Mouse (Mus musculus): ENCODE data around the gene Gm43517.
A peak's percentile ranks its signal among the peaks of the same experiment; 100 is the strongest.

Gm43517 gene

GRCm38 (mm10) chr12:49384876-49385630 is at the start of gene Gm43517:
Gm43517 (plus strand) TSS chr12:49385174.
- DNase-seq (ENCODE audit: low spot score in 2 of 2) = peak in 1 of 2 experiments; percentile 64

GRCm38 (mm10) chr12:49349697-49350096 is 35.3 kb upstream of the Gm43517 start:
- no peak for DNase-seq (ENCODE audit: low spot score in 2 of 2)

- no peak for DNase-seq (ENCODE audit: low spot score in 2 of 2)
Measured at GRCm38 (mm10) chr12:49368931-49369330, 16.0 kb upstream of the Gm43517 start.

GRCm38 (mm10) chr12:49372170-49372569 is 12.8 kb upstream of the Gm43517 start:
- no peak for DNase-seq (ENCODE audit: low spot score in 2 of 2)

GRCm38 (mm10) chr12:49373176-49373575 is 11.8 kb upstream of the Gm43517 start:
- DNase-seq (ENCODE audit: low spot score in 2 of 2) = no peak

GRCm38 (mm10) chr12:49373821-49374605 is 11.0 kb upstream of the Gm43517 start:
- no peak for DNase-seq (ENCODE audit: low spot score in 2 of 2)

- DNase-seq (ENCODE audit: low spot score in 2 of 2) = peak; percentile 28 to 54
Measured at GRCm38 (mm10) chr12:49374606-49374995, 10.4 kb upstream of the Gm43517 start.

- no peak for DNase-seq (ENCODE audit: low spot score in 2 of 2)
Measured at GRCm38 (mm10) chr12:49375427-49376317, 9.3 kb upstream of the Gm43517 start.

GRCm38 (mm10) chr12:49376318-49376992 is 8.5 kb upstream of the Gm43517 start:
- DNase-seq (ENCODE audit: low spot score in 2 of 2) = no peak

- DNase-seq (ENCODE audit: low spot score in 2 of 2) = peak in 1 of 2 experiments; percentile 47
Measured at GRCm38 (mm10) chr12:49377281-49377970, 7.5 kb upstream of the Gm43517 start.

- DNase-seq (ENCODE audit: low spot score in 2 of 2) = no peak
Measured at GRCm38 (mm10) chr12:49378920-49379319, 6.1 kb upstream of the Gm43517 start.

- DNase-seq (ENCODE audit: low spot score in 2 of 2) = peak in 1 of 2 experiments; percentile 36
Measured at GRCm38 (mm10) chr12:49379446-49379845, 5.5 kb upstream of the Gm43517 start.

GRCm38 (mm10) chr12:49380442-49380841 is 4.5 kb upstream of the Gm43517 start:
- DNase-seq (ENCODE audit: low spot score in 2 of 2) = no peak

- no peak for DNase-seq (ENCODE audit: low spot score in 2 of 2)
Measured at GRCm38 (mm10) chr12:49381031-49381525, 3.9 kb upstream of the Gm43517 start.

- DNase-seq (ENCODE audit: low spot score in 2 of 2) = peak in 1 of 2 experiments; percentile 39
Measured at GRCm38 (mm10) chr12:49381721-49382365, 3.1 kb upstream of the Gm43517 start.

GRCm38 (mm10) chr12:49382565-49383520 is 2.1 kb upstream of the Gm43517 start, which contains the start of gene Foxg1:
Foxg1 (plus strand) TSS chr12:49382660.
- peak; percentile 52 to 57 for DNase-seq (ENCODE audit: low spot score in 2 of 2)

GRCm38 (mm10) chr12:49383521-49384133 is 1.3 kb upstream of the Gm43517 start:
- peak; percentile 82 to 88 for DNase-seq (ENCODE audit: low spot score in 2 of 2)

GRCm38 (mm10) chr12:49384295-49384875 is 589 bp upstream of the Gm43517 start:
- DNase-seq (ENCODE audit: low spot score in 2 of 2) = no peak

Measured in frontal cortex, postnatal 14 days (tissue).